Mouse (Mus musculus): ENCODE data around the gene Itga5.

Gene Itga5

DNA sequence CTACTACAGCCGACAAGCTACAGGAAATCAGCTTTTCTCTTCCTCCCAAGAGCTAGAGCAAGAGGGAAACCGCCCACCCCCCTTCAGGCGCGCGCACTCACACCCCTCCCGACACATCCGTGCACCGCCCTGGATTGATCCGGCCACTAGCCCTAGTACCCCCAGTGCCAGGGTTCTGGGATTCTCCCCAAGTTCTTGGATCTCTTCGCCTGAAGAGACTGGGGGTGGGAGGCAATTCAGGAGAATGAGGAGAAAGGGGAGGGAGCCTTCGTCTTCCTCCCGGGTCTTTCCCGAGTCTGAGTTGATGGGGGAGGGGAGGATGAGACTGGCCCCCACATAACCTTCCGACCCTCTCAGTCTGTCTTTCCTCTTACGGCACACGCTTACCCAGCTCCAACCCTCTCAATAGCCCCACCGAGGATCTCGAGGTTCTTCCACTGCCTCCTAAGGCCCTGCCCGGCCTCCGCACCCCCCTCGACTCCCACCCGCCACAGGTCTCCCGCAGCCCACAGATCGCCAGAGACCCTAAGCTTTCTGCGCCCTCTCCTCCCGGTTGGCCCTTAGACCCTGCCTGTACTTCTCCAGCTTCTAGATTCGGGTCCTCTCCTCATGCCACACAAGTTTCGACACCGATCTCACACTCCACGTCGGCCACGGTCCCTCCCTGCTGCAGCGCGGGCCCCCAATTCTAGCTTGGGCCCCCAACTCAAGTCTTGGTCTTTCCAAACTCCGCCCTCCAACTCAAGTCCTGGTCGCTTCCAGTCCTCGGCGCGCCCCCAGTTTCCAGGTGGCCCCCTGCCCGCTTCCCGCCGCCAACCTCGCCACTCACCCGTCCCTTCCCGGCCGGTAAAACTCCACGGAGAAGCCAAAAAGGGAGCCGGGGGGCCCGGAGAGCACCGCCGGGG lies 840 bp downstream of the Itga5 start:
- DNase-seq (ENCODE audit: extremely low spot score, low read depth, low spot score) = no peak

DNA sequence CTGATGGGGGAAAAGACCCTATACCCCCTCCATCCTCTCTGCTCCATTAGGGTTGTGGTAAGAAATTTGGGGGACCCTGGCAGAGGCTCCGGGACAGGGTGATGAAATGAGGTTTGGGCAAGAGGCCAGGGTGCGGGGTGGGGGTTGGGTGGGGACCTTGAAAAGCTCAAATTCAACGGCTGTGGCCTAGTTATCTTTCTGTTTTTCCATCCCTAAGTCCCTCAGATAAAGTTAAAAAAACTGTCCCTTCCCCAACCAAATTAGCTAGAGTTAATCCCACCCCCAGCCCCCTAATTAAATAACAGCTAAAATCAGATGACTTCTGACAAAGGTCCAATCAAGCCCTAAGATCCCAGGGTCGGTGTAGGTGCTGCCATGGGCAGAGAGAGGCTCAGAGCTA lies 1.8 kb downstream of the Itga5 start:
- DNase-seq (ENCODE audit: extremely low spot score, low read depth, low spot score) = no peak

- no peak for DNase-seq (ENCODE audit: extremely low spot score, low read depth, low spot score)
Observed at GRCm38 (mm10) chr15:103363809-103364208, 2.8 kb downstream of the Itga5 start.

DNA sequence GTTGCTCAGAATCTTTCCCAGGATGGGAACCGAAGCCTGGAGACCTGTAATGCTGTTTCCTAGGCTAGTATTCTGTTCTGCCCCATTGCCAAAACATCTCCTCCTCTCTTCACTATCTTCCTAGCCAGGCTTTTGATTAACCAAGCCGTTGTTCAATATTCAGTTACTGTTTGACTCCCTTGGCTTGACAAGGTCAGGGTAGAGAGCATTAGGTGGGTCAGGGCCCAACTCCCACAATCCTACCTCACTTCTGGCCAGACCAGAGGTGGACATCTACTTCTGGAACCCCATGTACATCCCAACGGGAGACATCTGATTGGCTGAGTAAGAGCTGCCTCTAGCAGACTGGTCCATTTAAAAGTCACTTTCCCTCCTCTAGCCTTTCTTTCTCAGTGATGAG lies 3.6 kb downstream of the Itga5 start:
- DNase-seq (ENCODE audit: extremely low spot score, low read depth, low spot score) = no peak

- DNase-seq (ENCODE audit: extremely low spot score, low read depth, low spot score) = no peak
Observed at GRCm38 (mm10) chr15:103362333-103362732, 4.2 kb downstream of the Itga5 start.

GRCm38 (mm10) chr15:103361269-103361668 lies 5.3 kb downstream of the Itga5 start:
- DNase-seq (ENCODE audit: extremely low spot score, low read depth, low spot score) = no peak

GRCm38 (mm10) chr15:103359869-103360602 lies 6.5 kb downstream of the Itga5 start:
- no peak for DNase-seq (ENCODE audit: extremely low spot score, low read depth, low spot score)

DNA sequence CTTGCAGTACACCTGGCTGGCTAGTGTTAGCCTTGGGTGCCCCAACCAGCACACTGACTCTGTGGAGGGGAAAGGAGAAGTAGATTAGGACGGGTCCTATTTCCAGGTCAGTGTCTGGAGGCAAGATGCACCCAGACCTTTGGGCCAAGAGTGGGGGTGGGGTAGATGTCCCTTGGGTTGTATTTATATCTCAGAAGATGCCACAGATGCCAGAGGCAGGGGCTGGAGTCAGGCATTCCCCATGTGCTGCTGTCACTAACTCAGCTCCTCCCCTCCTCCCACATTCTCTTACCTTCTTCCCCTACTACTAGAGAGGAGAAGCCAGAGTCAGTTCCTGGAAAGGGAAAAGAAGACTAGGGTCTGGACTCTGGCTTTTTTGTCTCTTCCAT lies 7.4 kb downstream of the Itga5 start:
- DNase-seq (ENCODE audit: extremely low spot score, low read depth, low spot score) = no peak

DNA sequence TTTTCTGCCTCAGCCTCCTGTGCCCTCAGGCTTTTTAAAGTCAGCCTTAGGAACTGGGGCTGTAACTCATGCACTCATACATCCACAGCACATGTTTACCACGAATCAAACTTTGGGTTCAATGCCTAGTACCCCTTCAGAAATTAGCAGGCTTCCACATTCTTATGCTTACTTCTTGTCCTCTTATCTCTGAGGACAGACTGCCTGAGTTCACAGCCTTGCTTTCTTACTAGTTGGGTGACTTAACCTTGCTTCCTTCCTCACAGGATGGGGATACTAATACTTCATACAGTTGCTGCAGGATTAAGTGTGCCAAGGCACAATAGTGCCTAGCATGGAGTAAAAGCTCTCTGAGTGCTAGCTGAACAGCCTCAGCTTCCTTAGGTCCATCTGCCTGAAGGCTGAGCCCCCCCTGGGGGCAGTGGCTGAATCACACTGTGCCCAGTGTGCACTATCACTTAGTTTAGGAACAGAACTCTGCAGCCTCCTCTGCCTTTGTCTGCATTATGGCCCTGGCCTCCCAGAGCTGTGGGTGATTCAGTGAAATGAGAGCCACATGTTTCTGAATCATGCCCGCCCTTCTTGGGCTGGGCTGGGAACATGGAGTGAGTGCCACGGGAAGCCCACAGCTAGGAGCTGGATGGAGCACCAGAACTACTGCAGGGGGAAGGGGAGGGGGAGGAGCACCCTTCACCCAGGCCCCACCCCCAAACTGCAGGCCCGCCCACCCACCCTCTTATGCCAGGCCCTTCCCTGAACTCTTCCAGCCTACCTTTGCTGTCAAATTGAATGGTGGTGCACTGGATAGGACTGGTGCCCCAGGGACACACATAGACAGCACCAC lies 8.1 kb downstream of the Itga5 start:
- DNase-seq (ENCODE audit: extremely low spot score, low read depth, low spot score) = no peak

GRCm38 (mm10) chr15:103357817-103358216 lies 8.7 kb downstream of the Itga5 start:
- no peak for DNase-seq (ENCODE audit: extremely low spot score, low read depth, low spot score)

- DNase-seq (ENCODE audit: extremely low spot score, low read depth, low spot score) = no peak
Observed at GRCm38 (mm10) chr15:103356130-103356529, 10.4 kb downstream of the Itga5 start.

- DNase-seq (ENCODE audit: extremely low spot score, low read depth, low spot score) = no peak
Observed at GRCm38 (mm10) chr15:103355420-103355819, 11.1 kb downstream of the Itga5 start.

GRCm38 (mm10) chr15:103354690-103355089 lies 11.9 kb downstream of the Itga5 start:
- DNase-seq (ENCODE audit: extremely low spot score, low read depth, low spot score) = no peak

GRCm38 (mm10) chr15:103353511-103354256 lies 12.9 kb downstream of the Itga5 start:
- no peak for DNase-seq (ENCODE audit: extremely low spot score, low read depth, low spot score)

DNA sequence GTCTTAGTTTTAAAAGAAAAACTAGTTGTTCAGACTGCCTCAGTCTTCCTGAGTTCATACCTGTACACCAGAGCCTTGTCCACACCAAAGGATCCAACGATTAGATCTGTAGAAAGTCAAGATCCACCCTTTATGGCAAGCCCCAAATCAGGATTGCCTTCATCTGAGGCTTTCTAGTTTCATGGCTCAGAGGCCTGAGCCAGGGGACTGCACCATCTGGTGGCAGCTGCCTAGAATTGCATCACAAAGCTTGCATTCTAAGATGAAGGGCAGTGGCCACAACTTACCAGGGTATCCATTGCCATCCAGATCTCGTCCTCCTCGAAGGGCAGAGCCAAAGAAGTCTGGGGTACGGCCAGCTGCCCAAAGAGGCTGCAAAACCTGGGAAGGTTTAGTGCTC lies 13.7 kb downstream of the Itga5 start:
- DNase-seq (ENCODE audit: extremely low spot score, low read depth, low spot score) = no peak

DNA sequence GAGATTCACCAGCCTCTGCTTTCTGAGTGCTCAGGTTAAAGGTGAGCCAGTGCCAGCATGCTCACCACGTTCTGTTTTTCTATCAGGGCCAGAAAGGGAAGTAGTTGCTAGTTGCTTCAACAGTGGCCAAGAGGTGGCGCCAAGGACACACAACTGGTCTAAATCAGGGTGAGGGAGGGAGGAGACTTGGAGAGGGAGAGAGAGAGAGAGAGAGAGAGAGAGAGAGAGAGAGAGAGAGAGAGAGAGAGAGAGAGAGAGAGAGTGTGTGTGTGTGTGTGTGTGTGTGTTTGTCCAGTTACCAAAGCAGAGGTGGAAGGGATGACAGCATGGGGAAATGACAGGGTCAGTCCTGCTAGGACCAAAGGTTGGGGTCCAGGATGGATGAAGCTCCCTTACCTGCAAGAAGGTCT lies 19.3 kb downstream of the Itga5 start:
- DNase-seq (ENCODE audit: extremely low spot score, low read depth, low spot score) = no peak

- DNase-seq (ENCODE audit: extremely low spot score, low read depth, low spot score) = no peak
Observed at GRCm38 (mm10) chr15:103345789-103346188, 20.8 kb downstream of the Itga5 start.

DNA sequence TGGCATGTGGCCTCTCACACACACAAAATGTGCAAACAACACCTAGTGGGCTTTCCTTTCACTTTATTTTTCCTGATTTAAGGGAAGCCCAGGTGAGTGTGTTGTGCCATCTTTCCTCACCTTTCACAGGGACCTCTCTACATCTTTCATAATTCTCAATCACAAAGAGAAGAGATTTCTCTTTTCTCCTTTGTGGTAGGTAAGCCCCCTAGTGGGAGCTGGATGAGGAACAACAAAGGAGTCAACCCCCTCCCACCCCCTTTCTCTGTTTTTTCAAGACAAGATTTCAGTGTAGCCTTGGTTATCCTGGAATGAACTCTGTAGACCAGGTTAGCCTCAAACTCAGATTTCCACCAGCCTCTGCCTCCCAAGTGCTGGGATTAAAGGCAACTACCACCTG lies 23.0 kb downstream of the Itga5 start:
- DNase-seq (ENCODE audit: extremely low spot score, low read depth, low spot score) = no peak

DNA sequence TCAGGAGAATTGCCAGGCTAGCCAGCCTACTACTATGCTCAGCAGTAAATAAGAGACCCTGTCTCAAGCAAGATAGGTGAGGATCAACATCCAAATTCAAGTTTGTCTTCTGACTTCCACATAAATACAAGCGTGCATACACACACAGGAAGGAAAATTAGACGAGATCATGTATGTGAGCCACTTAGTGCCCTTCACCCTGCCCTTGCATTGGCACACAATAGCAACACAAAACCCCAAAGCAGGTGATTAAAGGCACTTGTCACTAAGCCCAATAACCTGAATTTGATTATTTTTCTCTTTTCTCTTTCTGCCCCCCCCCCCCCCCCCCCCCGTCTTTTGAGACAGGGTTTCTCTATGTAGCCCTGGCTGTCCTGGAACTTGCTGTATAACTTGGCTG lies 23.6 kb downstream of the Itga5 start:
- no peak for DNase-seq (ENCODE audit: extremely low spot score, low read depth, low spot score)

DNA sequence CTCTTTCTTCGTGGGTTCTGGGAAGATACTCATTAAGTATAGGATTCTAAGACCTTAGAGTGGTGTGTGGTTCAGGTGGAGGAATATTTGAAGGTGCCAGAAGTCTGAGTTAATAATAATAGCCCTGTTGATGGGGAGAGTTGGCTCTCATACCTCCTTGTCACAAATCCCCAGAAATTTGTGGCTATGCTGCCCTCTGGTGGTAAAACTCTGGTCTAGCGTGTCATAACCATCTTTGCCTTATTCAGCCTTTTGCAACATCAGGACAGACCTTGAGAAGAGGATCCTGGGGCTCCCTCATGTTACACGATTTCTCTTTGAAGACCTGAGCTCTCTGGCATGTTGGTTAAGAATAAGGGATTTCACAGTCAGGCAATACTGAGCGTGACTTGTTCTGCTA lies 24.1 kb downstream of the Itga5 start:
- peak; percentile 87 for DNase-seq (ENCODE audit: extremely low spot score, low read depth, low spot score)

DNA sequence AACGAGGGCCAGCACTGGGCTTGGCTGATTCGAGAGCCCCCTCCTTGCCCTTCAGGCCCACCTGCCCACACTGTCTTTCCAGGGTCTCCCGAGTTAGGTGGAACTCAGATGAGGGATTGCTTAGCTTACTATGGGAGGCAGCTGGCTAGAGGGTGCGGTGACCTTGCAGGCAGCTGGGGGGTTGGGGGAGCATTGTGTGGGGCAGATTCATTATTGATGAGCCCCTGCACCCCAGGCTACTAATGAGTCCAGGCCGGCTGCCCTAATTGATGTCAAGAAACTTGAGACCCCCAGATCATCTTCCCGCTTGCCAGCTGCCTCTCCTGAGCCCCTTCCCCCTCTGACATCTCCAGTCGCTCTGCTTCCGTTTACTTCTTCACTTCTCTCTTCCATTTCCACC lies 25.0 kb downstream of the Itga5 start:
- DNase-seq (ENCODE audit: extremely low spot score, low read depth, low spot score) = no peak

Data from hindlimb bud, embryonic 11.5 days (tissue).